Mouse (Mus musculus) midbrain, postnatal 0 days (tissue): ENCODE results near the gene Nelfb. TPM values are rescaled to one million over a fixed set of nuclear protein-coding genes. Genes with fewer than 3 reads are reported as not detected.

Experiments
- ATAC-seq: fragments of 200-750 bp; cut with Nextera tagmentation; 2 replicates; pipeline ENCODE4 v1.8.0; 2017; ENCODE audit warnings: moderate number of reproducible peaks, mild to moderate bottlenecking, moderate TSS enrichment, moderate library complexity; ENCODE audit not compliant: low FRiP score
- DNase-seq: peaks from one replicate; pipeline ENCODE4 v3.0.0-alpha.2; 2015; ENCODE audit warnings: low spot score
- H3K27ac ChIP-seq: fragments of 300-500 bp; sonication (generic); 2 replicates; pipeline ENCODE4 v1.5.1; 2014; ENCODE audit warnings: low read depth, mild to moderate bottlenecking, low read length, mixed read lengths
- H3K27me3 ChIP-seq: fragments of 300-500 bp; sonication (generic); 2 replicates; pipeline ENCODE4 v1.6.1; 2014; ENCODE audit warnings: low read length, control low read depth, mixed read lengths; ENCODE audit not compliant: insufficient read depth
- H3K36me3 ChIP-seq: fragments of 300-500 bp; sonication (generic); 2 replicates; pipeline ENCODE4 v1.6.1; 2014; ENCODE audit warnings: low read length, control low read depth, mixed read lengths; ENCODE audit not compliant: insufficient read depth
- H3K4me1 ChIP-seq: fragments of 300-500 bp; sonication (generic); 2 replicates; pipeline ENCODE4 v1.6.1; 2014; ENCODE audit warnings: mild to moderate bottlenecking, control low read depth, antibody characterized with exemption, low read length, mixed read lengths; ENCODE audit not compliant: insufficient read depth
- H3K4me2 ChIP-seq: fragments of 300-500 bp; sonication (generic); 2 replicates; pipeline ENCODE4 v1.6.1; 2014; ENCODE audit warnings: low read depth, mild to moderate bottlenecking, low read length, mixed read lengths; ENCODE audit not compliant: poor library complexity, severe bottlenecking
- H3K4me3 ChIP-seq: fragments of 300-500 bp; sonication (generic); 2 replicates; pipeline ENCODE4 v1.5.1; 2014; ENCODE audit warnings: low read depth, mild to moderate bottlenecking, low read length, moderate library complexity
- H3K9ac ChIP-seq: fragments of 300-500 bp; sonication (generic); replicated peaks from 2 replicates; pipeline ENCODE4 v1.6.1; 2014; ENCODE audit warnings: mild to moderate bottlenecking, low read length, moderate library complexity, mixed read lengths; ENCODE audit not compliant: poor library complexity, severe bottlenecking
- H3K9me3 ChIP-seq: fragments of 300-500 bp; sonication (generic); 2 replicates; pipeline ENCODE4 v1.6.1; 2016; ENCODE audit warnings: low read length, control low read depth
- CTCF ChIP-seq: IDR thresholded peaks from 2 replicates; pipeline ENCODE4 v1.5.1; 2016; ENCODE audit warnings: antibody characterized with exemption, mild to moderate bottlenecking
- WGBS: fragments of 180-500 bp; shearing (Covaris S2); extraction: QIAGEN DNeasy Blood & Tissue Kit; methylation state at CpG from one replicate; pipeline ENCODE4 v1.1.7; 2014; 5-methylcytosine and 5-hydroxymethylcytosine counted together
- polyA plus RNA-seq: library from polyadenylated mRNA; unstranded; fragments of >200 nt; fragmentation: Nextera tagmentation; extraction: Ambion mirVana; gene quantifications from 2 replicates; pipeline ENCODE4 v1.2.1, GENCODE M21; 2015
- total RNA-seq: library from RNA; depleted of rRNA; stranded (reverse); fragments of >200 nt; gene quantifications from 2 replicates; pipeline ENCODE4 v1.2.3, GENCODE M21; 2014

Nelfb gene
- total and polyA plus RNA-seq, 2 experiments from 2014 or later, result 87.0 to 90.4 TPM

DNA sequence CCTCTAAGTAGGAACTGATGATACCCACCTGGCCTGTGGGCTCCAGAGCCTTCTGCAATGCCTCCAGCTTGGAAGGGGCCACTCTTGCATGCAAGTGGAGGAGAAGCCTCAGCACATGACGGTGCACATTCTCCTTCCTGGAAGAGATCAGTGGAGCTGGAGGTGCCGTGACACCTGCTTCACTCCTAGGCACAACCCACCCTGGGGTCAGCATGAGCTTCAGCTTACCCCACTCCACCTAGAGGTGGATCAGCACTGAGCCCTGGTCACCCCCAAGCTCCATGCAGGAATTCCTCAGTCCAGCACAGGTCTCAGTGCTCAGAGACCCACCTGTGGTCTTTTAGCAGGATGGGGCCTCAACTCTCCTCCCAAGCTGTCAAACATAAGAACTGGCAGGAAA lies 10.7 kb downstream of the Nelfb start:
- Histone ChIP-seq H3K27ac (no peak overlapping the region), H3K9me3 (no peaks in the 10 kb centered on the region), H3K4me2 (no peak overlapping the region), H3K36me3 (peaks cover 60% of the 10 kb centered on the region), H3K27me3 (peaks cover 4% of the 10 kb centered on the region; the same call in 1 of the 2 replicates), H3K4me3 (no peak overlapping the region), H3K9ac (no peak overlapping the region), H3K4me1 (no peaks in the 10 kb centered on the region)
- 82% methylated on average over 2 of the region's 2 CpGs for WGBS
- TF ChIP-seq CTCF, result no peak
- DNase-seq (no peak), ATAC-seq (no peak)

DNA sequence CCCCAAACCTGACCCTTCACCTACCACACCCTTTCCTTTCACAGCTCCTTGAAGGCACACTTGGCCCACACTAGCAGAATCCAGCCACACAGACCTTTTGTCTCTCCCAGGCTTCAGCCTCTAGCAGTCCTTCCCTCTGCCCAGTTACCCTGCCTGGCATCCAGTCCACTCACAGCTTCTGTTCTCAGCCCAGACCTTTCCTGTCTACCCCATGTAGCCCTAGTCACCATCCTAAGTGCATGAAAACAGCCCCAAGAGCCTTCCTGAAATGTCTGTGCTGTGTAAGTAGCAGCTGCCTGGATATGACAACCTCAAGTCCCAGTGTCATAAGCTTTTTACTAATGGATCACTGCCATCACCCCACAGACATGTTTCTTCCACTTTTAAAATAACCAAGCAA lies 13.3 kb downstream of the Nelfb start:
- Histone ChIP-seq H3K27me3 (peaks cover 4% of the 10 kb centered on the region; the same call in 1 of the 2 replicates), H3K4me1 (no peaks in the 10 kb centered on the region), H3K27ac (no peak overlapping the region), H3K36me3 (peaks cover 38% of the 10 kb centered on the region), H3K4me2 (no peak overlapping the region), H3K9me3 (no peaks in the 10 kb centered on the region), H3K4me3 (no peak overlapping the region), H3K9ac (no peak overlapping the region)
- no peak for TF ChIP-seq CTCF
- ATAC-seq, result no peak
- DNase-seq, result no peak

DNA sequence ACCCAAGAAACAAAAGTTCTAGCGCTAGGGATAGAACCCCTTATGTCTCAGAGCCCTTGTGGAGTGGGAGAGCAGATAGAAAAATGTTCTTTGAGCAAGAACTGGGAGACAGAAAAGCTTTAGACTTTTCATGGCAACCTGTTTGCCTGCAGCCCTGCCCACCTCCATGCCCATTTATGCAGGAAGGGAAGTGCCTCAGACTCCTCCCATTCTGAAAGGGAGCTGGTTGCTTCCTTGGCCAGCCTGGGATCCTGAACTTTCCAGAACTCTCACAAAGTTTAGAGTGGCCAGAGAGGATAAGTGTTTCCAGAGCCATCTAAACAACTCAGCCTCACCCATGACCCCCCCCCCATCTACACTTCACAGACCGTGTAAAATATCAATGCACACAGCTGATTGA lies 14.1 kb downstream of the Nelfb start:
- 22% methylated on average over 2 of the region's 2 CpGs for WGBS

DNA sequence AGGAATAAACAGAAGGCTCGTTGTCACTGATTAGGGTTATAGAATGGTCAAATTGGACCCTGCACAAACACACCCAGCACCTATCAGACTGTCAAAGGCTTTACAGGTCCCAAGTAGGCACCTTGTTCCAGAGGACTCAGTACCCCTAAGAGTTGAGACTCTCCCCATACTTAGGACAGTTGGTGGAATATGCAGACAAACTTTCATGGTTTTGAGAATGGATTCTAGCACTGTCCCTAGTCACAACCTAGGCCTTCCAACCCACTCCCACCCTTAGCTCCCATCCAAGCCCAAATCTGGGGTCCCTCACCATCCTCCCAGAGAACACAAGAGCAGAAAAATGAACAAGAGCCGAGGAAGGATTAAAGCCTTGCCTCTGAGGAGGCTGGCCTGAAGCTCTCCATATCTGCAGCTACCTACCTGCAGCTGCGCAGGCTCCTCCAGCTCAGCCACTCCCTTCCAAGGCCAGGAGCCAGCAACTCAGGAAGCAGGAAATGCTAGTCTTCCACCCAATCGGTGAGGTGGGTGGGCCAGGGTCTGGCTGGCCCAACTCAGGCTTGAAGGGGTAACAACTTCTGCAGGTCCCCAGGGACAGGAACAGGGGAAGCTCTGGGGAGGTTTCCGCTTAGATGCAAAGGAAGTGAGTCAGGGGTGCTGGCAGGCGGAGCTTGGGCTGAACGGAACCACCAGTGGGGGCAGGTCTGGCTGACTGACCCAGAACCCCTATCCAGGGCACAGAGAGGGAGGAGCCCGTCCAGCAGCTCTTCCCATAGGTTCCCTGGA lies 14.9 kb downstream of the Nelfb start, which contains the start of gene Tor4a:
Gene Tor4a, minus strand, starts transcription at position 715 of the 783 bp plus-strand sequence.
- H3K4me3 ChIP-seq, result no peak within 1 kb of the TSS
- ATAC-seq (no peak), DNase-seq (no peak)
- no peaks in the 10 kb centered on the region for H3K9me3 ChIP-seq
- no peaks in the 10 kb centered on the region for H3K4me1 ChIP-seq
- H3K27me3 ChIP-seq, result peaks cover 4% of the 10 kb centered on the region; the same call in 1 of the 2 replicates
- no peak for TF ChIP-seq CTCF
- no peak within 1 kb of the TSS for H3K9ac ChIP-seq
- H3K36me3 ChIP-seq, result peaks cover 30% of the 10 kb centered on the region
- no peak within 1 kb of the TSS for H3K27ac ChIP-seq
- no peak within 1 kb of the TSS for H3K4me2 ChIP-seq
- 17% methylated on average over 8 of the region's 8 CpGs for WGBS

More for the DNA sequence above, 14.1 kb downstream of the Nelfb start:
- Histone ChIP-seq H3K4me1 (no peaks in the 10 kb centered on the region), H3K27ac (no peak overlapping the region), H3K9me3 (no peaks in the 10 kb centered on the region), H3K27me3 (peaks cover 4% of the 10 kb centered on the region; the same call in 1 of the 2 replicates), H3K4me3 (no peak overlapping the region), H3K4me2 (no peak overlapping the region), H3K9ac (no peak overlapping the region), H3K36me3 (peaks cover 34% of the 10 kb centered on the region)
- no peak for ATAC-seq
- no peak for DNase-seq
- no peak for TF ChIP-seq CTCF

DNA sequence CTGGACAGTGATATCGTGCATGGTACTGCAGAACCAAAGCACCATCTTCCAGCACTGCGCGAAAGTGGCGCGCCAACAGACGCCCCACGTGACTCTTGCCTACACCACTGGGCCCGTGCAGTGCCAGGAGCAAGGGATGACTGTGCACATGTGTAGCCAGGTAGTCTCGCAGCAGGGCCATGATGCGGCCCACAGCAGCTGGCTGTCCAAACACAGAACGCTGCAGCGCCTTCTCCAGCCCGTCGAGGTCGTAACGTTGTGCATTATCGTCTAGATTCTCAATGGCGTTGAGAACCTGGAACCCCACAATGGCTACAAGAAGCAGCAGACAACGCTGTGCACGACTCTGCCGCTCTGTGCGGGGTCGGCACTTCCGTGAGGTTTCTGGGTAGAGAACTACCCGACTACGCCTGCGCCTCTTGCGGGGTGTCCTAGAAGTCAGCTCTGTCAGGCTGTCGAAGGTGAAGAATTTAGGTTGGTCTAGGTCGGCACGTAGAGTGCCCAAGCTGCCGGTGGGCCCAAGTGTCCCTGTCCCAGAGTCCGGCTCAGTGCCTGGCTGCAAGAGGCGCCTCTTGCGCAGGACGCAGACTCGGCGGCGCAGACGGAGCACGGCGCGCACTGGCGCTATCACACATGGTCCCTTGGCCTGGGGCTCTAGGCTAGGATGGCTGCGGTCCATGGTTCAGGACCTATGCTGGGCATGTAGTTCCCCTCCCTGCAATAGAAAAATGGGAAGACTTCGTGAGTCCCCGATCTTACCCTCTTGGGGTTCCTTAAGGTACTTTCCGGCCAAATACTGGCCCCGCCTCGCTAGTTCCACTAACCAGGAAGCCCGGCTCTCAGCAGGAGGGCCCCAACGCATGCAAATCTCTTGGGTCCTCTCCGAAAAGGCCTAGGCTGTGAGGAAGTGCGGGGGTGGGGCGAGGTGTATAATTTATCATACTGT lies 15.8 kb downstream of the Nelfb start:
- DNase-seq (no peak), ATAC-seq (no peak)
- Histone ChIP-seq H3K4me3 (no peak overlapping the region), H3K4me1 (no peaks in the 10 kb centered on the region), H3K36me3 (peaks cover 21% of the 10 kb centered on the region), H3K27ac (no peak overlapping the region), H3K4me2 (no peak overlapping the region), H3K9me3 (no peaks in the 10 kb centered on the region), H3K9ac (no peak overlapping the region), H3K27me3 (peaks cover 4% of the 10 kb centered on the region; the same call in 1 of the 2 replicates)
- no peak for TF ChIP-seq CTCF
- WGBS, result 24% methylated on average over 55 of the region's 55 CpGs
